ENCODE assay signal across 13 mouse cellular contexts in the genomic region with DNA sequence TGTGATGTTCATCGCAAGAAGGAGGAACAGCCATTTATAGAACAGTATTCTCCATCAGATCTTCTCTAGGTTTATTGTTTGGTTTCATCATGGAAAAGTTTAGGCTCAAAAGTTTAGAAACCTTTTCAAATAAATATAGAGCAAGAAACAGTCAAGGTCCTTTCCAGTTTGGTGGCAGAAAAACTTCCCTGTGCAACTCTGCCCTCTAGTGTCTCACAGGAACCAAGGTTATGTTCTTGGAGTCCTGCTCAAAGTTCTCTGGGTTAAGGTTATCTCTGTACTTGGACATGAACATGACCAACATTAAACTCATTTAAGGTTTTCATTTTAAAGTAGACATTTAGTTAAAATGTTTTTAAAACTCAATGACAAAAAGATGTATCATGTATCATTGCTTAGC. TPM values are rescaled to one million over a fixed set of nuclear protein-coding genes. Genes with fewer than 3 reads are reported as not detected.
A peak's percentile ranks its signal among the peaks of the same experiment; 100 is the strongest.
DNase-seq lines count a peak whose midpoint lies in the region; ATAC-seq and TF ChIP-seq lines count a peak whose summit lies in the region.
"Had no signal": no experiment of that assay in that cellular context is flagged by ENCODE, and none has a peak within 500 bp of the region (broad histone marks: within the 10 kb centered on the region; RNA-seq: fewer than 3 reads in every experiment).

No protein-coding gene starts in this region.

- no peaks in the 10 kb centered on the region for H3K36me3 ChIP-seq in forebrain, postnatal 0 days (ENCODE audit: insufficient read depth)
- H3K36me3 ChIP-seq in forebrain, embryonic 16.5 days (ENCODE audit: control insufficient read depth, insufficient read depth) = no peaks in the 10 kb centered on the region
- H3K36me3 ChIP-seq in midbrain, embryonic 16.5 days (ENCODE audit: control insufficient read depth, insufficient read depth, low read length) = no peaks in the 10 kb centered on the region
- H3K36me3 ChIP-seq: embryonic facial prominence, embryonic 13.5 days; G1E had no signal

- peak; percentile 48 for DNase-seq in forebrain, postnatal 0 days
- peak; percentile 22 for DNase-seq in left cerebral cortex, postnatal 4 days
- DNase-seq in left cerebral cortex, adult 9 months (ENCODE audit: low spot score in 2 of 2) = no peak
- DNase-seq in ZHBTc4 (ENCODE audit: low read depth, low spot score) = peak; percentile 38
- DNase-seq in induced T-regulatory cell, adult 2 months (ENCODE audit: low read depth) = peak; percentile 8
- DNase-seq in c-Kit-positive CD71-positive TER-119-positive erythroid progenitor cells, embryonic 14.5 days (ENCODE audit: low spot score) = no peak

- intact Hi-C loops in left cerebral cortex, postnatal 4 days (cut with DNase I) = loop anchor here (5.0 kb wide), 1 partner anchor 330 kb away; no protein-coding TSS in a partner anchor

- no peak overlapping the region for H3K4me2 ChIP-seq in forebrain, postnatal 0 days (ENCODE audit: low read depth)
- no peak overlapping the region for H3K4me2 ChIP-seq in forebrain, embryonic 16.5 days (ENCODE audit: low read length)
- H3K4me2 ChIP-seq in midbrain, embryonic 16.5 days (ENCODE audit: low read length) = no peak overlapping the region
- H3K4me2 ChIP-seq: embryonic facial prominence, embryonic 13.5 days; hindbrain, embryonic 15.5 days had no signal

- no peak overlapping the region for H3K9ac ChIP-seq in forebrain, postnatal 0 days
- H3K9ac ChIP-seq in forebrain, embryonic 16.5 days (replicated peaks; ENCODE audit: low read depth, low read length) = no peak overlapping the region
- H3K9ac ChIP-seq in midbrain, embryonic 16.5 days (ENCODE audit: low read depth, low read length) = no peak overlapping the region
- H3K9ac ChIP-seq: embryonic facial prominence, embryonic 13.5 days; hindbrain, embryonic 15.5 days had no signal

- no peaks in the 10 kb centered on the region for H3K27me3 ChIP-seq in forebrain, postnatal 0 days (ENCODE audit: insufficient read depth, low read length)
- H3K27me3 ChIP-seq in forebrain, embryonic 16.5 days (replicated peaks; ENCODE audit: control insufficient read depth, insufficient read depth, low read length) = no peaks in the 10 kb centered on the region
- H3K27me3 ChIP-seq in midbrain, embryonic 16.5 days (ENCODE audit: control insufficient read depth, insufficient read depth, low read depth, low read length) = no peaks in the 10 kb centered on the region
- H3K27me3 ChIP-seq: embryonic facial prominence, embryonic 13.5 days; hindbrain, embryonic 15.5 days had no signal

- H3K9me3 ChIP-seq in forebrain, postnatal 0 days (ENCODE audit: low read length) = no peaks in the 10 kb centered on the region
- H3K9me3 ChIP-seq in forebrain, embryonic 16.5 days (ENCODE audit: control insufficient read depth, low read length) = no peaks in the 10 kb centered on the region
- no peaks in the 10 kb centered on the region for H3K9me3 ChIP-seq in midbrain, embryonic 16.5 days (replicated peaks; ENCODE audit: control insufficient read depth, low read length, poor library complexity, severe bottlenecking)
- H3K9me3 ChIP-seq: embryonic facial prominence, embryonic 13.5 days; G1E; hindbrain, embryonic 15.5 days had no signal

- TF ChIP-seq CTCF in forebrain, postnatal 0 days (IDR thresholded peaks at IDR 0.05; ENCODE audit: low read depth) = peak; percentile 65

- ATAC-seq in forebrain, postnatal 0 days = no peak
- ATAC-seq in forebrain, embryonic 16.5 days = no peak
- ATAC-seq in midbrain, embryonic 16.5 days = no peak

- H3K4me1 ChIP-seq in forebrain, postnatal 0 days (ENCODE audit: insufficient read depth) = no peaks in the 10 kb centered on the region
- no peaks in the 10 kb centered on the region for H3K4me1 ChIP-seq in forebrain, embryonic 16.5 days (replicated peaks; ENCODE audit: control insufficient read depth, insufficient read depth, low read length)
- no peaks in the 10 kb centered on the region for H3K4me1 ChIP-seq in midbrain, embryonic 16.5 days (ENCODE audit: control insufficient read depth, insufficient read depth, low read length)
- H3K4me1 ChIP-seq: embryonic facial prominence, embryonic 13.5 days; hindbrain, embryonic 15.5 days had no signal

- no peak overlapping the region for H3K4me3 ChIP-seq in forebrain, postnatal 0 days (ENCODE audit: low read depth, low read length)
- H3K4me3 ChIP-seq in forebrain, embryonic 16.5 days (replicated peaks; ENCODE audit: low read length) = no peak overlapping the region
- H3K4me3 ChIP-seq in midbrain, embryonic 16.5 days (ENCODE audit: low read depth, low read length) = no peak overlapping the region
- H3K4me3 ChIP-seq: embryonic facial prominence, embryonic 13.5 days; hindbrain, embryonic 15.5 days had no signal

- H3K27ac ChIP-seq in forebrain, postnatal 0 days (ENCODE audit: low read depth, low read length) = no peak overlapping the region
- H3K27ac ChIP-seq in forebrain, embryonic 16.5 days (ENCODE audit: low read length) = no peak overlapping the region
- no peak overlapping the region for H3K27ac ChIP-seq in midbrain, embryonic 16.5 days (ENCODE audit: low read length)
- H3K27ac ChIP-seq: embryonic facial prominence, embryonic 13.5 days; hindbrain, embryonic 15.5 days had no signal

- 100% methylated on average over 1 of the region's 1 CpGs for WGBS in forebrain, postnatal 0 days
- 87% methylated on average over 1 of the region's 1 CpGs for WGBS in forebrain, embryonic 16.5 days
- WGBS in midbrain, embryonic 16.5 days = 82% methylated on average over 1 of the region's 1 CpGs

RNA-seq across cellular contexts. Expression of gene March11, which starts 18.3 kb away (rescaled TPM):
- total RNA-seq in forebrain, postnatal 0 days (2014; rRNA removed) = 3.6 and 3.7 TPM in 2 replicates
- 5.4 and 7.4 TPM in 2 replicates for polyA plus RNA-seq in forebrain, postnatal 0 days (2015; fragmentation: Nextera tagmentation; extraction: Ambion mirVana)
- 2.3 and 4.5 TPM in 2 replicates for polyA plus RNA-seq in forebrain, embryonic 16.5 days (2015; fragmentation: Nextera tagmentation; extraction: Ambion mirVana)
- 10 to 100 TPM; 14.0 to 15.8 TPM for total RNA-seq in left cerebral cortex, postnatal 4 days (2021)
- 6.4 and 6.5 TPM in 2 replicates for polyA plus RNA-seq in midbrain, embryonic 16.5 days (2015; fragmentation: Nextera tagmentation; extraction: Ambion mirVana)
- total RNA-seq: megakaryocyte-erythroid progenitor cell, adult 5-6 weeks had no signal
- polyA plus RNA-seq: G1E; spleen, adult 2 months had no signal

Comparison
In these comparisons a context has a peak if more than half of its experiments do, and no peak if none do; other contexts are left out.
1. DNase-seq: peak in forebrain, postnatal 0 days (single experiment), left cerebral cortex, postnatal 4 days (single experiment), ZHBTc4 (single experiment) and induced T-regulatory cell, adult 2 months (single experiment); none in left cerebral cortex, adult 9 months (0 of 2) and c-Kit-positive CD71-positive TER-119-positive erythroid progenitor cells, embryonic 14.5 days (single experiment).